Mouse (Mus musculus) small intestine, adult 2 months (tissue): Measurements from ENCODE around the gene Gm13290.
"Not testable (repeated sequence)": the region's sequence is repeated elsewhere in the genome, so short reads cannot be mapped to it uniquely, and the experiment has no call there.

Experiments
- CTCF ChIP-seq: fragments of 200-500 bp; IDR thresholded peaks from 2 replicates; pipeline ENCODE4 v1.5.1; 2012; ENCODE audit warnings: low read depth, mild to moderate bottlenecking, control low read depth, inconsistent platforms, low read length, moderate library complexity, mixed read lengths; ENCODE audit not compliant: insufficient replicate concordance, insufficient read length; ENCODE audit errors: extremely low read depth
- POLR2A ChIP-seq: fragments of 200-500 bp; IDR thresholded peaks from 2 replicates; pipeline ENCODE4 v1.6.1; 2012; ENCODE audit warnings: low read depth, mild to moderate bottlenecking, control low read depth, inconsistent platforms, low read length, moderate library complexity

DNA sequence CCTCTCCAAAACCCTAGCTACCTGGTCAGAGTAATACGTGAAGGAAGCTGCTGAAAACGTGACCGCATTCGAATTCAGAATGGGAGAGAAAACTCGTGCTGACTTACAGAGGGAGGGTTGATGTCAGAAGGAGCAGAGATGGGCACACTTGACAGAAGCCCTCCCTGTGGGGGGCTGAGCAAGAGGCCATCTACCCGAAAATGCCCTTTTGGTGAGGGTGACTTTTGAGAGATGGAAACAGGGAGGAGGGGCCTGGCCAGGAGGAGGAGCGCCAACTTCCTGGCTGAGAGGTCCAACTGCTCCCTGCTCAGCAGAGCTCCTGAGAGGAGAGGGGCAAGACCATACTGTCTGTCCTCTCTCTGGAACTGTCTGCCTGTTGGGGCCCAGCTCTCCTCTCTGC lies 8.2 kb downstream of the Gm13290 start, which contains the start of gene Ifnz:
- TF ChIP-seq POLR2A, CTCF: not testable (repeated sequence)
